Mouse (Mus musculus) midbrain, embryonic 15.5 days (tissue): ENCODE data around the gene Ptk7. TPM values are rescaled to one million over a fixed set of nuclear protein-coding genes. Genes with fewer than 3 reads are reported as not detected.

ENCODE experiments used
- ATAC-seq: fragments of 200-750 bp; cut with Nextera tagmentation; replicated peaks from 2 replicates; pipeline ENCODE4 v1.8.0; 2017; ENCODE audit warnings: moderate TSS enrichment
- H3K27ac ChIP-seq: fragments of 300-500 bp; sonication (generic); 2 replicates; pipeline ENCODE4 v1.5.1; 2015; ENCODE audit warnings: mild to moderate bottlenecking, inconsistent platforms
- H3K27me3 ChIP-seq: fragments of 300-500 bp; sonication (generic); replicated peaks from 2 replicates; pipeline ENCODE4 v1.6.1; 2015; ENCODE audit warnings: inconsistent platforms
- H3K36me3 ChIP-seq: fragments of 300-500 bp; sonication (generic); replicated peaks from 2 replicates; pipeline ENCODE4 v1.6.1; 2015; ENCODE audit warnings: inconsistent platforms
- H3K4me1 ChIP-seq: fragments of 300-500 bp; sonication (generic); 2 replicates; pipeline ENCODE4 v1.6.1; 2015; ENCODE audit warnings: inconsistent platforms
- H3K4me2 ChIP-seq: fragments of 300-500 bp; sonication (generic); 2 replicates; pipeline ENCODE4 v1.6.1; 2015; ENCODE audit warnings: inconsistent platforms, mild to moderate bottlenecking, moderate library complexity
- H3K4me3 ChIP-seq: fragments of 300-500 bp; sonication (generic); 2 replicates; pipeline ENCODE4 v1.5.1; 2015; ENCODE audit warnings: mild to moderate bottlenecking, inconsistent platforms
- H3K9ac ChIP-seq: fragments of 300-500 bp; sonication (generic); 2 replicates; pipeline ENCODE4 v1.6.1; 2015; ENCODE audit warnings: mild to moderate bottlenecking, inconsistent platforms
- H3K9me3 ChIP-seq: fragments of 300-500 bp; sonication (generic); 2 replicates; pipeline ENCODE4 v1.6.1; 2016; ENCODE audit warnings: inconsistent platforms
- WGBS: fragments of 180-500 bp; shearing (Covaris S2); methylation state at CpG from one replicate; pipeline ENCODE4 v1.1.7; 2015; ENCODE audit warnings: mixed read lengths; 5-methylcytosine and 5-hydroxymethylcytosine counted together
- polyA plus RNA-seq: library from polyadenylated mRNA; unstranded; fragments of >200 nt; fragmentation: Nextera tagmentation; extraction: Ambion mirVana; gene quantifications from 2 replicates; pipeline ENCODE4 v1.2.1, GENCODE M21; 2015

Ptk7 gene
- polyA plus RNA-seq, 1 experiment from 2014 or later: 34.8 TPM

- Histone ChIP-seq H3K4me2 (peak overlapping the region; percentile 92), H3K9ac (peak overlapping the region; percentile 91; the same call in 1 of the 2 replicates), H3K27me3 (no peaks in the 10 kb centered on the region), H3K4me1 (peaks cover 37% of the 10 kb centered on the region), H3K9me3 (no peaks in the 10 kb centered on the region), H3K4me3 (peak overlapping the region; percentile 89), H3K36me3 (peaks cover 30% of the 10 kb centered on the region), H3K27ac (peak overlapping the region; percentile 76)
- ATAC-seq: peak; percentile 66
- 2% methylated on average over 24 of the region's 24 CpGs for WGBS
Observed at GRCm38 (mm10) chr17:46552841-46553423, 76.4 kb downstream of the Ptk7 start.

DNA sequence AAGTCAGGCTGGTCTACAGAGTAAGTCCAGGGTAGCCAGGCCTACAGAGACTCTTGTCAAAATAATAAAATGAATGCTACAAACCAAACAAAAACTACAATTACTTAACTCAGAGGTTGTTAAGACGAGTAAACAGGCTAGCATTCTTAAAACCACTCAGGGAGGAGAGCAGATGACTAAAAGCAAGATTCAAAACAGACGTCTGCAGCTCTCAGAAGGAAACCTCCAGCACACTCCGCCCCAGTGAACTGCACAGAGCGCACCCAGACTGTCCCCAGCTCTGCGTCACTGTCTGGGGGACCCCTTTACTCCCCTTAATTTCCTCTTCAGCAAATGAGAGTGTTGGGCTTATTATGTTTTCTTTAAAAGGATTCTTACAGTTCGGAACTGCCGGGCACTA lies 77.2 kb downstream of the Ptk7 start:
- H3K4me1 ChIP-seq: peaks cover 36% of the 10 kb centered on the region
- H3K27ac ChIP-seq: peak overlapping the region; percentile 55
- H3K4me3 ChIP-seq: peak overlapping the region; percentile 89; the same call in 1 of the 2 replicates
- no peak overlapping the region; the same call in 1 of the 2 replicates for H3K4me2 ChIP-seq
- H3K27me3 ChIP-seq: no peaks in the 10 kb centered on the region
- WGBS: 86% methylated on average over 7 of the region's 7 CpGs
- H3K9me3 ChIP-seq: no peaks in the 10 kb centered on the region
- peaks cover 30% of the 10 kb centered on the region for H3K36me3 ChIP-seq
- no peak overlapping the region for H3K9ac ChIP-seq
- no peak for ATAC-seq

- Histone ChIP-seq H3K4me2 (no peak overlapping the region), H3K4me3 (no peak overlapping the region), H3K4me1 (peaks cover 37% of the 10 kb centered on the region), H3K36me3 (peaks cover 30% of the 10 kb centered on the region), H3K9ac (no peak overlapping the region), H3K9me3 (no peaks in the 10 kb centered on the region), H3K27me3 (no peaks in the 10 kb centered on the region), H3K27ac (no peak overlapping the region)
- ATAC-seq: no peak
- WGBS: 95% methylated on average over 6 of the region's 6 CpGs
Observed at GRCm38 (mm10) chr17:46551369-46551768, 77.9 kb downstream of the Ptk7 start.

DNA sequence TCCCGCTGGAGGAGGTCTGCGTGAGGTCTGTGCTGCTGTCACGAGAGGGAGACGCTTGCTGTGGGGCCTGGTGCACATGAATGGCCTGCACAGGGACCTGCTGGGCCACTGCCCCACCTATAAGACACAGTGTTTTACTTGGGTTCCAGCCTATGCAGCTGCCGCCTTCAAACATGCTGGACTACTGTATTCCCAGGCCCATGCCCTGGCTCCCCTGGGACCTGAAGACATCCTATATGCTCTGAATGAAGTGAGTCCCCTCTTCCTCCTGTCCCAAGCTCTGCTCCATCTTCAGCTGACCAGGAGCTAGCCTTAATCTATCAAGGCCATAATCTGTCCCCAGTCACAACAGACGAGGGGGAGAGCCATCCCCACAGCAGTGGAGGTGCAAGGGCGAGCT lies 78.4 kb downstream of the Ptk7 start:
- ATAC-seq: no peak
- WGBS: 86% methylated on average over 7 of the region's 7 CpGs

DNA sequence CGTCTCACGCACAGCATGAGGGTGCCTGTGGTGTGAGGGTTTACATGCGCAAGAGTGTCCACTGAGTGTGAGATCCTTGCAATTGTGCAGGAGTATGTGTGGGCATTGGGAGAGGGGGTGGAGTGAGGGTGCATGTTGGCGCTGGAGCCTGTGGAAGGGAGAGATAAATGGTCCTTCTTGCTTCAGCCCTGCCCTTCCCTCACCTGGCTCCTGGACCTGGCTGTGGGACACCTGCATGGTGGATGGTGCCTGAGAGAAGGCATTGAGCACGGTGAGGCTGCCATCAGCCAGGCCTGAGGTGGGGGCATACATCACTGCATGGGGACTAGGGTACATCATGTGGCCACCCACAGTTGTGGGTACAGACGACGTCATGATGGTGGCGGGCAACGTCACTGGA lies 79.7 kb downstream of the Ptk7 start:
- H3K36me3 ChIP-seq: peaks cover 30% of the 10 kb centered on the region
- H3K27ac ChIP-seq: no peak overlapping the region
- WGBS: 90% methylated on average over 9 of the region's 9 CpGs
- H3K4me1 ChIP-seq: peaks cover 45% of the 10 kb centered on the region
- no peak overlapping the region for H3K9ac ChIP-seq
- H3K4me3 ChIP-seq: no peak overlapping the region
- H3K4me2 ChIP-seq: no peak overlapping the region
- no peaks in the 10 kb centered on the region for H3K27me3 ChIP-seq
- no peaks in the 10 kb centered on the region for H3K9me3 ChIP-seq
- ATAC-seq: no peak

More for the DNA sequence above, 78.4 kb downstream of the Ptk7 start:
- Histone ChIP-seq H3K9me3 (no peaks in the 10 kb centered on the region), H3K9ac (no peak overlapping the region), H3K4me1 (peaks cover 39% of the 10 kb centered on the region), H3K4me3 (no peak overlapping the region), H3K27ac (no peak overlapping the region), H3K27me3 (no peaks in the 10 kb centered on the region), H3K36me3 (peaks cover 30% of the 10 kb centered on the region), H3K4me2 (no peak overlapping the region)

GRCm38 (mm10) chr17:46549193-46549592 lies 80.1 kb downstream of the Ptk7 start:
- peaks cover 30% of the 10 kb centered on the region for H3K36me3 ChIP-seq

DNA sequence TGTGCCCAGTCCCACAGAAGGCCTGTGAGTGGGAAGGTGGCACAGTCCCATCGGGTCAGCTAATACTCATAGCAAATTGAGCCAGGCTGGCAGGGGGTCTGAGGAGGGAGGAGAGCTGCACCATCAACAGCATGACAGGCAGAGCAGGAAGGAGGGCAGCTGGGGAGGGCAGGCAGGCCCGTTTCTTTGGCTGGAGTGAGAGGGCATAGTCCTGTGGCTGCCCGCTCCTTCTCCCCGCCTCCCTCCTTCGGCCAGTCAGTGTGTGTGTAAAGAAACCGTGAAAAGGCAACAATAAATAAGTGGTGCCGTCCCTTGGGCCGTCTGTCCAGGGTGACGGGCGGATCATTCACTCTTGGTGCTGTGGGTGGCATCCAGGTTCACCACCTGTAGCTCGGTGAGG lies 80.6 kb downstream of the Ptk7 start:
- H3K4me1 ChIP-seq: peaks cover 38% of the 10 kb centered on the region

More at GRCm38 (mm10) chr17:46549193-46549592, 80.1 kb downstream of the Ptk7 start:
- no peaks in the 10 kb centered on the region for H3K27me3 ChIP-seq
- no peak for ATAC-seq
- no peak overlapping the region for H3K4me3 ChIP-seq
- H3K9me3 ChIP-seq: no peaks in the 10 kb centered on the region
- H3K27ac ChIP-seq: no peak overlapping the region
- 29% methylated on average over 8 of the region's 8 CpGs for WGBS
- H3K4me2 ChIP-seq: no peak overlapping the region
- no peak overlapping the region for H3K9ac ChIP-seq
- H3K4me1 ChIP-seq: peaks cover 42% of the 10 kb centered on the region

GRCm38 (mm10) chr17:46547923-46548322 lies 81.4 kb downstream of the Ptk7 start:
- peaks cover 35% of the 10 kb centered on the region for H3K36me3 ChIP-seq

More for the DNA sequence above, 80.6 kb downstream of the Ptk7 start:
- Histone ChIP-seq H3K27ac (no peak overlapping the region), H3K4me2 (no peak overlapping the region), H3K27me3 (no peaks in the 10 kb centered on the region), H3K36me3 (peaks cover 30% of the 10 kb centered on the region), H3K9ac (no peak overlapping the region), H3K4me3 (no peak overlapping the region), H3K9me3 (no peaks in the 10 kb centered on the region)
- WGBS: 61% methylated on average over 11 of the region's 11 CpGs
- ATAC-seq: no peak

DNA sequence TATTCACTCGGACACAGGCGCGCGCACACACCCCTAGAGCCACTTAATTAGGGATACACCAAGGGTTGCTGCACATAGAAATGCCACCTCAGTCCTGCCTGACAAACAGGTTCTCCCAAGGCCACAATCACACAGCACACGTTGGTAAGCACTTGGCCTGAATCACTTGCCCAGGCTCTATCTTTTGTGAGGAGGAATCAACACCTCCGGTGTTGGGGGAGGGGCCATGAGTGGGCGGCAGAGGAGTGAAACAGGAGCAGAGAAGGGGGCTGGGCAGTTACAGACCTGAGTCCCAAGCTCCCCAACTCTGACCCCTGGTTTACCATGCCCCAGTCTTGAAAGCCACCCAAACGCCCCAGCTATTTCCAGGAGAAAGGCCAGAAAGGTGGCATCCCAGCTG lies 82.3 kb downstream of the Ptk7 start:
- Histone ChIP-seq H3K27me3 (no peaks in the 10 kb centered on the region), H3K4me3 (0 out of 2 replicates have a peak overlapping the region, but pooled peaks have one; percentile 72), H3K4me1 (peaks cover 21% of the 10 kb centered on the region), H3K36me3 (peaks cover 40% of the 10 kb centered on the region), H3K27ac (no peak overlapping the region), H3K9ac (no peak overlapping the region), H3K9me3 (no peaks in the 10 kb centered on the region), H3K4me2 (peak overlapping the region; percentile 63; the same call in 1 of the 2 replicates)
- 12% methylated on average over 8 of the region's 8 CpGs for WGBS
- no peak for ATAC-seq

More at GRCm38 (mm10) chr17:46547923-46548322, 81.4 kb downstream of the Ptk7 start:
- H3K9me3 ChIP-seq: no peaks in the 10 kb centered on the region
- H3K4me2 ChIP-seq: no peak overlapping the region
- WGBS: 29% methylated on average over 3 of the region's 3 CpGs
- no peak overlapping the region for H3K9ac ChIP-seq
- H3K4me3 ChIP-seq: no peak overlapping the region
- H3K27ac ChIP-seq: no peak overlapping the region
- H3K4me1 ChIP-seq: peaks cover 30% of the 10 kb centered on the region
- no peaks in the 10 kb centered on the region for H3K27me3 ChIP-seq
- no peak for ATAC-seq

DNA sequence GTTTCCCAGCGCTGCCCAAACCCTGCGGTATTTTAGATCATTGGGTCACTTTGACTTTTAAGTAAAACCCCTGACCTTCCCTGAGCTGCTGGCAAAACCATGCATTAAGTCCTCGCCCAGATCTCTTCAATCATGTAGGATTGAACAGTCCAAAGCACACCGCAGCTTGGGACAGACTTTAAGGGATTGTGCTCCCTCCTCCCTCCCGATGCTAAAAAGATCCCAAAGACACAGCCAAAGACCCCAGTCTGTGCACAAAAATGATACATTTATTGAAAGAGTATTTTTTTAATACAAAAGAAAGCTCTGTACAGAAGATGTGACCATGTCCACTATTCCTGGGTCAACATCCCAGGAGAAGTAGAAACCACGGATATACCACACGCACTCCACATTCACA lies 82.7 kb downstream of the Ptk7 start:
- peak overlapping the region; percentile 79 for H3K9ac ChIP-seq
- peak overlapping the region; percentile 72 for H3K4me3 ChIP-seq
- H3K27ac ChIP-seq: 0 out of 2 replicates have a peak overlapping the region, but pooled peaks have one; percentile 71
- WGBS: 7% methylated on average over 7 of the region's 7 CpGs
- no peaks in the 10 kb centered on the region for H3K27me3 ChIP-seq
- H3K4me1 ChIP-seq: peaks cover 21% of the 10 kb centered on the region
- no peaks in the 10 kb centered on the region for H3K9me3 ChIP-seq
- H3K36me3 ChIP-seq: peaks cover 41% of the 10 kb centered on the region
- peak overlapping the region; percentile 63 for H3K4me2 ChIP-seq
- peak; percentile 16; the same call in 1 of the 2 replicates for ATAC-seq

DNA sequence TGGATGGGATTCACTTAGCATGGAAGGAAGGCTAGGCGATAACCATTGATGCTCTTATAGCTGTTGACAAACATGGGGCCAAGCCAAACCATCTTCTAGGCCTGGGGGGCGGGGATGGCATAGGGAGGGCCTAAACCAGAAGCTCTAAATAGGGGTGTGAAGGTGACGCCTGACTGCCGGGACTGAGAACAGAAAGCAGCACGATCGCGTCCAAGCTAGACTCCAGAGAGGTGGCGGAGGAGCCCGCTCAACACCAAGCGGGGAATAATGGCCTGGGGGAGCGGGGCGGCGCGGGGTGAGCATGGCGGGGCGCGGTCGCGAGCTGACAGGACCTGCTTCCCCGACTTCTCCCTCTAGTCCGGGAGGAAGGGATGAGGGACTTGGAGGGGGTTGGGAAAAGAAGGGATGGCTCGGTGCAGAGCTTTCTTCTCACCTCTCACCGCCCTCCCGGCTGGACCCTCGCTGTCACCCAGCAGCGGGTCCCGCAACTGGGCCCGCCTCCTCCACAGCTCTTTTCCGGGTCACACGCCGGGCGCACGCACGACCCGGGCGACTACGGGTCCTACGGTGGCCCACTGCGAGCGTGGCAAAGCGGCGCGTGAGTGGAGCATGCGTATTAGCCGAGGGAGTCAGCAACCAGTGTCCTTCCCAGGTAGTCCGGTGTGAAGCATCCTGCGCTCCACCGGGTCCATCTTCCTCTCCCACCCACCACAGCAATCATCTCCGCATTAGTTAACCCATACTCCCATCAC lies 83.3 kb downstream of the Ptk7 start, which contains the start of gene Cul9:
TSS of gene Cul9 (minus strand) at position 576 of the 752 bp plus-strand sequence.
- Histone ChIP-seq H3K9ac (peak within 1 kb of the TSS; percentile 79), H3K27me3 (no peaks in the 10 kb centered on the region), H3K4me1 (peaks cover 21% of the 10 kb centered on the region), H3K4me3 (peak within 1 kb of the TSS; percentile 72), H3K36me3 (peaks cover 43% of the 10 kb centered on the region), H3K27ac (peak within 1 kb of the TSS; percentile 71), H3K4me2 (peak within 1 kb of the TSS; percentile 63), H3K9me3 (no peaks in the 10 kb centered on the region)
- ATAC-seq: peak; percentile 95
- WGBS: 2% methylated on average over 47 of the region's 49 CpGs

GRCm38 (mm10) chr17:46543661-46544060 lies 85.6 kb downstream of the Ptk7 start:
- H3K36me3 ChIP-seq: peaks cover 42% of the 10 kb centered on the region
- no peak overlapping the region for H3K4me3 ChIP-seq
- no peak overlapping the region for H3K4me2 ChIP-seq
- no peaks in the 10 kb centered on the region for H3K9me3 ChIP-seq
- H3K27ac ChIP-seq: no peak overlapping the region
- WGBS: 90% methylated on average over 12 of the region's 12 CpGs
- H3K9ac ChIP-seq: no peak overlapping the region
- peaks cover 21% of the 10 kb centered on the region for H3K4me1 ChIP-seq
- H3K27me3 ChIP-seq: no peaks in the 10 kb centered on the region
- no peak for ATAC-seq
